Mouse (Mus musculus) stomach, postnatal 0 days (tissue): Measurements from ENCODE around the gene Ptprn2. TPM values are rescaled to one million over a fixed set of nuclear protein-coding genes. Genes with fewer than 3 reads are reported as not detected.

Experiments used
- ATAC-seq: fragments of 200-750 bp; cut with Nextera tagmentation; 2 replicates; pipeline ENCODE4 v1.8.0; 2017; ENCODE audit not compliant: low FRiP score, low TSS enrichment
- DNase-seq: peaks from one replicate; pipeline ENCODE4 v3.0.0-alpha.2; 2016; ENCODE audit warnings: low spot score
- H3K27ac ChIP-seq: fragments of 300-500 bp; sonication (generic); replicated peaks from 2 replicates; pipeline ENCODE4 v1.5.1; 2014; ENCODE audit warnings: mild to moderate bottlenecking, control low read depth
- H3K27me3 ChIP-seq: fragments of 300-500 bp; sonication (generic); 2 replicates; pipeline ENCODE4 v1.6.1; 2014; ENCODE audit warnings: low read length; ENCODE audit not compliant: control insufficient read depth, insufficient read depth
- H3K36me3 ChIP-seq: fragments of 300-500 bp; sonication (generic); 2 replicates; pipeline ENCODE4 v1.6.1; 2014; ENCODE audit warnings: low read length, mixed read lengths; ENCODE audit not compliant: control insufficient read depth, insufficient read depth
- H3K4me1 ChIP-seq: fragments of 300-500 bp; sonication (generic); replicated peaks from 2 replicates; pipeline ENCODE4 v1.6.1; 2014; ENCODE audit warnings: antibody characterized with exemption; ENCODE audit not compliant: control insufficient read depth, insufficient read depth
- H3K4me2 ChIP-seq: fragments of 300-500 bp; sonication (generic); replicated peaks from 2 replicates; pipeline ENCODE4 v1.6.1; 2014; ENCODE audit warnings: low read depth, mild to moderate bottlenecking, control low read depth, moderate library complexity
- H3K4me3 ChIP-seq: fragments of 300-500 bp; sonication (generic); 2 replicates; pipeline ENCODE4 v1.5.1; 2014; ENCODE audit warnings: low read depth, low read length, control low read depth
- H3K9ac ChIP-seq: fragments of 300-500 bp; sonication (generic); 2 replicates; pipeline ENCODE4 v1.6.1; 2014; ENCODE audit warnings: mild to moderate bottlenecking, low read length, control low read depth, mixed read lengths
- H3K9me3 ChIP-seq: fragments of 300-500 bp; sonication (generic); 2 replicates; pipeline ENCODE4 v1.6.1; 2016; ENCODE audit warnings: low read length; ENCODE audit not compliant: control insufficient read depth
- CTCF ChIP-seq: IDR thresholded peaks from 2 replicates; pipeline ENCODE4 v1.5.1; 2016; ENCODE audit warnings: antibody characterized with exemption, low read depth, mild to moderate bottlenecking, moderate library complexity
- EP300 ChIP-seq: optimal IDR thresholded peaks from 2 replicates; pipeline ENCODE3; 2016; ENCODE audit warnings: antibody characterized with exemption
- WGBS: fragments of 180-500 bp; shearing (Covaris S2); extraction: QIAGEN DNeasy Blood & Tissue Kit; methylation state at CpG from one replicate; pipeline ENCODE4 v1.1.7; 2014; 5-methylcytosine and 5-hydroxymethylcytosine counted together
- polyA plus RNA-seq: library from polyadenylated mRNA; unstranded; fragments of >200 nt; fragmentation: Nextera tagmentation; extraction: Ambion mirVana; gene quantifications from 2 replicates; pipeline ENCODE4 v1.2.1, GENCODE M21; 2015

Ptprn2 gene
- polyA plus RNA-seq, 1 experiment from 2014 or later = 6.0 TPM

DNA sequence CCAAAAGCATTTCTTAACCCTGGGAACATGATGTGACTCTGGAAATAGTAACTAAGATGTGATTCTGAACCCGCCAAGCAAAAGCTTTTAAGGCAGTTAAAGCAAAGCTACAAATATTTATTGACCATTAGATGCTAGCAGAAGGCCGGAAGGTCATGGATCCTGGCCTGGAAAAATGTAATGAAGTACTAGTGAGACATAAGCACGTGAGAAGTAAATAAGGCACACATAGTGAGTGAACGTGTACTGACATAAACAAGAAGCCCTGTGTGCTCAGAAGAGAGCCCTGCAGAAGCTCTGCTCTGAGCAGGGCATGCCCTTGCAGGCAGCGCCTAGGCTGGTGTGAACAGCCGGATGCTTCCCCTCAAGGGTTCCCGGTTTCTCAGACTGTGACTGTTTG is 557.2 kb downstream of the Ptprn2 start:
- TF ChIP-seq EP300 = no peak
- no peak for TF ChIP-seq CTCF
- H3K4me2 ChIP-seq = no peak overlapping the region
- DNase-seq = no peak
- no peaks in the 10 kb centered on the region for H3K4me1 ChIP-seq
- no peak overlapping the region for H3K9ac ChIP-seq
- no peaks in the 10 kb centered on the region for H3K27me3 ChIP-seq
- H3K36me3 ChIP-seq = no peaks in the 10 kb centered on the region
- ATAC-seq = no peak
- H3K27ac ChIP-seq = no peak overlapping the region
- 61% methylated on average over 7 of the region's 7 CpGs for WGBS
- H3K4me3 ChIP-seq = no peak overlapping the region
- H3K9me3 ChIP-seq = no peaks in the 10 kb centered on the region

- 17% methylated on average over 3 of the region's 3 CpGs for WGBS
- H3K9ac ChIP-seq = no peak overlapping the region
- H3K36me3 ChIP-seq = no peaks in the 10 kb centered on the region
- TF ChIP-seq EP300 (no peak), CTCF (no peak)
- H3K27ac ChIP-seq = no peak overlapping the region
- DNase-seq (no peak), ATAC-seq (no peak)
- no peak overlapping the region for H3K4me3 ChIP-seq
- no peaks in the 10 kb centered on the region for H3K9me3 ChIP-seq
- H3K4me2 ChIP-seq = no peak overlapping the region
- H3K27me3 ChIP-seq = no peaks in the 10 kb centered on the region
- H3K4me1 ChIP-seq = no peaks in the 10 kb centered on the region
These were observed 562.1 kb downstream of the Ptprn2 start for GRCm38 (mm10) chr12:117047384-117048251.

GRCm38 (mm10) chr12:117049829-117050228 is 564.3 kb downstream of the Ptprn2 start:
- 88% methylated on average over 10 of the region's 10 CpGs for WGBS
- H3K27me3 ChIP-seq = no peaks in the 10 kb centered on the region
- H3K27ac ChIP-seq = no peak overlapping the region
- no peaks in the 10 kb centered on the region for H3K36me3 ChIP-seq
- no peak overlapping the region for H3K9ac ChIP-seq
- no peaks in the 10 kb centered on the region for H3K4me1 ChIP-seq
- ATAC-seq (no peak), DNase-seq (no peak)
- no peak overlapping the region for H3K4me2 ChIP-seq
- no peak overlapping the region for H3K4me3 ChIP-seq
- no peaks in the 10 kb centered on the region for H3K9me3 ChIP-seq
- no peak for TF ChIP-seq EP300
- no peak for TF ChIP-seq CTCF

GRCm38 (mm10) chr12:117053223-117053850 is 567.8 kb downstream of the Ptprn2 start:
- H3K9ac ChIP-seq = no peak overlapping the region
- no peaks in the 10 kb centered on the region for H3K36me3 ChIP-seq
- no peaks in the 10 kb centered on the region for H3K27me3 ChIP-seq
- H3K4me2 ChIP-seq = peak overlapping the region; percentile 34; the same call in 1 of the 2 replicates
- WGBS = 66% methylated on average over 9 of the region's 9 CpGs
- ATAC-seq = no peak
- H3K4me1 ChIP-seq = no peaks in the 10 kb centered on the region
- no peaks in the 10 kb centered on the region for H3K9me3 ChIP-seq
- no peak overlapping the region for H3K27ac ChIP-seq
- H3K4me3 ChIP-seq = no peak overlapping the region
- no peak for TF ChIP-seq CTCF
- no peak for TF ChIP-seq EP300
- DNase-seq = no peak

GRCm38 (mm10) chr12:117053851-117054769 is 568.6 kb downstream of the Ptprn2 start:
- no peak for TF ChIP-seq EP300
- no peak for TF ChIP-seq CTCF
- ATAC-seq (no peak; the same call in 1 of the 2 replicates), DNase-seq (peak; percentile 15)
- 26% methylated on average over 21 of the region's 21 CpGs for WGBS
- Histone ChIP-seq H3K4me3 (peak overlapping the region; percentile 3; the same call in 1 of the 2 replicates), H3K27ac (no peak overlapping the region), H3K4me1 (no peaks in the 10 kb centered on the region), H3K36me3 (no peaks in the 10 kb centered on the region), H3K9me3 (no peaks in the 10 kb centered on the region), H3K9ac (no peak overlapping the region), H3K27me3 (no peaks in the 10 kb centered on the region), H3K4me2 (peak overlapping the region; percentile 34)
